Mouse (Mus musculus): ENCODE data around the gene Ccdc134.

DNA sequence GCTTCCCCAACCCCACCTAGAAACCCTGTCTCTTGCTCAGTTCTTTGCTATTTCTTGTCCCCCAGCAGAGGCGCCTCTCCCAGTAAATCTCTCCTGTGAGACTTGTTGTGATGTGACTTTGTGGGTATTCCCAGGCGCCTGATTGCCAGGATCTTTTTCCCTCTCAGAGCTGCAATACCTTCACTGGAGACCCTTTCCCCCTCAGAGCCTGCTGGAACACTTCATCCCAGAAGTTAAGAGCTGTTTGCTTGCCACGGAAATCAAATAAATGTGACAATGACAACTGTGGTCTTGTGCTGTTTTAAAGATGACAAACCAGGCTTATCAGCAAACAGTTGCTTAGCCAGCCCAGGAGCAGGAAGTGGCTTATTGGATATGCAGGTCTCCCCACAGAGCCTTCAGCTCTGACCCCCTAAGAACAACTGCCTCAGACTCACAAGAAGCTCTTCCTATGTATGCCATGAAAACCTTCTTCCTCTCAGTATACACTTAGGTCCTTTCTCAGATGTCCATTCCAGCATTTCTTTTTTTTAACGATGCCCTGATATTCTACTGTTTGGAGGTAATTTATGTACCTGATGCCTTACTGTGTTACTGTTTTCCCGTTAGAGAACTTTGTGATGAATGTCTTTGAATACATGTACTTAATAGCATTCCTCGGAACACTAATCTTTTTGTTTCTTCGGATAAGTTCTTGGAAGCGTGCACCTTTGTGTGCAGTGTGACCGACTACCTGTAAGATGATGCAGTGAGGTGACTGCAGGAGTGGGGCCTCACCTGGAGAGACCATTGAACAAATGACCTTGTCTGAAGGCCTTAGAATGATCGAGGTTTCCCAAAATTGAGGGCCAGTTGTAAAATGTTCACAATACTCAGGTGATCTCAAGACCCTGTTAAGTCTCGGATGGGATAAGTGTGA lies 18.4 kb downstream of the Ccdc134 start:
- TF ChIP-seq CTCF (IDR thresholded peaks at IDR 0.05; ENCODE audit: low read depth): 0 out of 2 replicates have a peak, but pooled peaks have one; percentile 11
- no peak for TF ChIP-seq EP300 (optimal IDR thresholded peaks at IDR 0.05)
